Mouse (Mus musculus) stomach, postnatal 0 days (tissue): ENCODE data around the gene Rab28. TPM values are rescaled to one million over a fixed set of nuclear protein-coding genes. Genes with fewer than 3 reads are reported as not detected.

Source experiments
- ATAC-seq: fragments of 200-750 bp; cut with Nextera tagmentation; 2 replicates; pipeline ENCODE4 v1.8.0; 2017; ENCODE audit not compliant: low FRiP score, low TSS enrichment
- DNase-seq: peaks from one replicate; pipeline ENCODE4 v3.0.0-alpha.2; 2016; ENCODE audit warnings: low spot score
- H3K27ac ChIP-seq: fragments of 300-500 bp; sonication (generic); replicated peaks from 2 replicates; pipeline ENCODE4 v1.5.1; 2014; ENCODE audit warnings: mild to moderate bottlenecking, control low read depth
- H3K27me3 ChIP-seq: fragments of 300-500 bp; sonication (generic); 2 replicates; pipeline ENCODE4 v1.6.1; 2014; ENCODE audit warnings: low read length; ENCODE audit not compliant: control insufficient read depth, insufficient read depth
- H3K36me3 ChIP-seq: fragments of 300-500 bp; sonication (generic); 2 replicates; pipeline ENCODE4 v1.6.1; 2014; ENCODE audit warnings: low read length, mixed read lengths; ENCODE audit not compliant: control insufficient read depth, insufficient read depth
- H3K4me1 ChIP-seq: fragments of 300-500 bp; sonication (generic); replicated peaks from 2 replicates; pipeline ENCODE4 v1.6.1; 2014; ENCODE audit warnings: antibody characterized with exemption; ENCODE audit not compliant: control insufficient read depth, insufficient read depth
- H3K4me2 ChIP-seq: fragments of 300-500 bp; sonication (generic); replicated peaks from 2 replicates; pipeline ENCODE4 v1.6.1; 2014; ENCODE audit warnings: low read depth, mild to moderate bottlenecking, control low read depth, moderate library complexity
- H3K4me3 ChIP-seq: fragments of 300-500 bp; sonication (generic); 2 replicates; pipeline ENCODE4 v1.5.1; 2014; ENCODE audit warnings: low read depth, low read length, control low read depth
- H3K9ac ChIP-seq: fragments of 300-500 bp; sonication (generic); 2 replicates; pipeline ENCODE4 v1.6.1; 2014; ENCODE audit warnings: mild to moderate bottlenecking, low read length, control low read depth, mixed read lengths
- H3K9me3 ChIP-seq: fragments of 300-500 bp; sonication (generic); 2 replicates; pipeline ENCODE4 v1.6.1; 2016; ENCODE audit warnings: low read length; ENCODE audit not compliant: control insufficient read depth
- CTCF ChIP-seq: IDR thresholded peaks from 2 replicates; pipeline ENCODE4 v1.5.1; 2016; ENCODE audit warnings: antibody characterized with exemption, low read depth, mild to moderate bottlenecking, moderate library complexity
- EP300 ChIP-seq: optimal IDR thresholded peaks from 2 replicates; pipeline ENCODE3; 2016; ENCODE audit warnings: antibody characterized with exemption
- WGBS: fragments of 180-500 bp; shearing (Covaris S2); extraction: QIAGEN DNeasy Blood & Tissue Kit; methylation state at CpG from one replicate; pipeline ENCODE4 v1.1.7; 2014; 5-methylcytosine and 5-hydroxymethylcytosine counted together
- polyA plus RNA-seq: library from polyadenylated mRNA; unstranded; fragments of >200 nt; fragmentation: Nextera tagmentation; extraction: Ambion mirVana; gene quantifications from 2 replicates; pipeline ENCODE4 v1.2.1, GENCODE M21; 2015

The Rab28 gene
- polyA plus RNA-seq, 1 experiment from 2014 or later = 44.4 TPM

- no peak overlapping the region for H3K27ac ChIP-seq
- no peaks in the 10 kb centered on the region for H3K27me3 ChIP-seq
- 39% methylated on average over 1 of the region's 1 CpGs for WGBS
- no peak for TF ChIP-seq EP300
- TF ChIP-seq CTCF = no peak
- ATAC-seq = no peak
- H3K9ac ChIP-seq = no peak overlapping the region
- DNase-seq = no peak
- no peak overlapping the region for H3K4me3 ChIP-seq
- H3K4me2 ChIP-seq = no peak overlapping the region
- H3K9me3 ChIP-seq = no peaks in the 10 kb centered on the region
- no peaks in the 10 kb centered on the region for H3K36me3 ChIP-seq
- no peaks in the 10 kb centered on the region for H3K4me1 ChIP-seq
Observed at GRCm38 (mm10) chr5:41618966-41619365, 89.0 kb downstream of the Rab28 start.

GRCm38 (mm10) chr5:41610447-41611030, 97.4 kb downstream of the Rab28 start:
- H3K27me3 ChIP-seq = no peaks in the 10 kb centered on the region
- ATAC-seq = no peak
- WGBS = 35% methylated on average over 5 of the region's 5 CpGs

GRCm38 (mm10) chr5:41596242-41597117, 111.5 kb downstream of the Rab28 start:
- WGBS = 100% methylated on average over 3 of the region's 3 CpGs
- TF ChIP-seq EP300 (no peak), CTCF (no peak)
- Histone ChIP-seq H3K36me3 (no peaks in the 10 kb centered on the region), H3K9me3 (no peaks in the 10 kb centered on the region), H3K4me1 (no peaks in the 10 kb centered on the region), H3K27ac (no peak overlapping the region), H3K4me3 (no peak overlapping the region), H3K4me2 (no peak overlapping the region), H3K27me3 (no peaks in the 10 kb centered on the region), H3K9ac (no peak overlapping the region)
- no peak for DNase-seq
- ATAC-seq = no peak

More at GRCm38 (mm10) chr5:41610447-41611030, 97.4 kb downstream of the Rab28 start:
- H3K4me1 ChIP-seq = no peaks in the 10 kb centered on the region
- H3K9ac ChIP-seq = no peak overlapping the region
- no peaks in the 10 kb centered on the region for H3K9me3 ChIP-seq
- DNase-seq = no peak
- no peak overlapping the region for H3K27ac ChIP-seq
- H3K4me2 ChIP-seq = no peak overlapping the region
- H3K36me3 ChIP-seq = no peaks in the 10 kb centered on the region
- TF ChIP-seq CTCF = no peak
- TF ChIP-seq EP300 = no peak
- no peak overlapping the region for H3K4me3 ChIP-seq

DNA sequence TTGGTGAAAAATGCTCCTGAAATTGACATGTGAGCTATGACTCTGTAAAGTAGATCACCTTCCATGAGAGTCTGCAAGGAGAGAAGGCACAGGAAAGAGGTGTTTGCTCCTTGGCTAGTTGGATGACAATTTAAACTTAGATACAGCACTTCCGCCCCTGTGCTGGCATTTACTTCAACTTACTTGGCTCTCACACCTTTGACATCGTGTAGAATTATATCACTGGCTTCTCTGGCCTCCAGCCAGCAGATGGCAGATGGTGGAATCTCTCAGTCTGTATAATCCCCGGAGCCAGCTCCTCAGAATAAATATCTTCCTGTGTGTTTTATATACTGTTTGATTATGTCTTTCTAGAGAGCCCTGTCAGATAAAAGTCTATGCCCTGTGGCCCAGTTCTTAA, 112.8 kb downstream of the Rab28 start:
- Histone ChIP-seq H3K9me3 (no peaks in the 10 kb centered on the region), H3K4me3 (no peak overlapping the region), H3K4me1 (no peaks in the 10 kb centered on the region), H3K9ac (no peak overlapping the region), H3K27ac (no peak overlapping the region), H3K36me3 (no peaks in the 10 kb centered on the region), H3K4me2 (no peak overlapping the region), H3K27me3 (no peaks in the 10 kb centered on the region)
- DNase-seq = no peak
- no peak for ATAC-seq
- no peak for TF ChIP-seq EP300
- TF ChIP-seq CTCF = no peak
- WGBS = 42% methylated on average over 3 of the region's 3 CpGs

DNA sequence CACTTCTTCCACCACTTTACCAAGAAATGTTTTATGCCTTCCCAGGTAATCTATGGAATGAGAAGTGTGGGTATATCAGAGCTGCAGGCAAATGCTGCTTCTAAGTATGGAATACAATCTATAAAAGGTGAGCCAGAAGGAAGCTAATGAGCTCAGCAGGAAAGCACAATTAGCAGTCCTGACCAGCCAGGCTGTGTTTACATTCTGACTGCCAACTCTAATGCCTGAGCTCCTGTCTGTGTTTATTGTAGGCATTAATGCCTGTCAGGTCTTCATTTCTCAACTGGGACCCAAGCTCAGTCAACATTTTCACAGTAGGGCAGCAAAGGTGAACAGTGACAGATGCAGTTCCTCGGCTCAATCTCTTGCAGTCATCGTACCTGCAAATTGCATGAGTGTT, 129.9 kb downstream of the Rab28 start:
- Histone ChIP-seq H3K4me3 (no peak overlapping the region), H3K9ac (no peak overlapping the region), H3K27ac (no peak overlapping the region), H3K36me3 (no peaks in the 10 kb centered on the region), H3K9me3 (no peaks in the 10 kb centered on the region), H3K4me1 (no peaks in the 10 kb centered on the region), H3K4me2 (no peak overlapping the region), H3K27me3 (no peaks in the 10 kb centered on the region)
- ATAC-seq (no peak), DNase-seq (no peak)
- WGBS = 25% methylated on average over 2 of the region's 2 CpGs
- no peak for TF ChIP-seq CTCF
- TF ChIP-seq EP300 = no peak

Other genes with a start within 250 kb of the Rab28 start
- gene Nkx3-2, start 56.3 kb upstream of the Rab28 start, polyA plus RNA-seq = 0.85 and 1.0 TPM in 2 replicates
- 10.6 and 11.3 TPM in 2 replicates for gene Bod1l, start 136.2 kb upstream of the Rab28 start, polyA plus RNA-seq